Mouse (Mus musculus) thymus, adult 2 months (tissue): ENCODE results near the gene Zfp575. TPM values are rescaled to one million over a fixed set of nuclear protein-coding genes. Genes with fewer than 3 reads are reported as not detected.

Experiments used
- DNase-seq: peaks from one replicate; pipeline ENCODE4 v3.0.0; 2021
- H3K27ac ChIP-seq: fragments of 200-500 bp; 2 replicates; pipeline ENCODE4 v1.5.1; 2012; ENCODE audit warnings: low read length, control low read depth; ENCODE audit not compliant: control insufficient read depth, insufficient read depth
- H3K27me3 ChIP-seq: fragments of 200-500 bp; 2 replicates; pipeline ENCODE4 v1.6.1; 2012; ENCODE audit warnings: mild to moderate bottlenecking, low read length, moderate library complexity, mixed read lengths; ENCODE audit not compliant: control insufficient read depth, insufficient read depth
- H3K36me3 ChIP-seq: fragments of 200-500 bp; 2 replicates; pipeline ENCODE4 v1.6.1; 2012; ENCODE audit warnings: mild to moderate bottlenecking, low read length, moderate library complexity; ENCODE audit not compliant: control insufficient read depth, insufficient read depth
- H3K4me1 ChIP-seq: fragments of 200-500 bp; replicated peaks from 2 replicates; pipeline ENCODE4 v1.6.1; 2012; ENCODE audit warnings: low read length; ENCODE audit not compliant: control insufficient read depth, insufficient read depth
- H3K4me3 ChIP-seq: fragments of 200-500 bp; 2 replicates; pipeline ENCODE4 v1.5.1; 2012; ENCODE audit warnings: mild to moderate bottlenecking, low read length, control low read depth, moderate library complexity; ENCODE audit not compliant: control insufficient read depth, insufficient read depth
- CTCF ChIP-seq: fragments of 200-500 bp; IDR thresholded peaks from 2 replicates; pipeline ENCODE4 v1.5.1; 2012; ENCODE audit warnings: mild to moderate bottlenecking, control low read depth, low read length, moderate library complexity, borderline replicate concordance; ENCODE audit not compliant: control insufficient read depth, poor library complexity, insufficient read depth; ENCODE audit errors: extremely low read depth
- POLR2A ChIP-seq: fragments of 200-500 bp; IDR thresholded peaks from 2 replicates; pipeline ENCODE4 v1.6.1; 2012; ENCODE audit warnings: mild to moderate bottlenecking, low read length, control low read depth, moderate library complexity; ENCODE audit not compliant: control insufficient read depth, poor library complexity, insufficient read depth; ENCODE audit errors: extremely low read depth
- WGBS: fragments of 180-500 bp; shearing (Covaris S2); methylation state at CpG from one replicate; pipeline ENCODE4 v1.1.7; 2018; 5-methylcytosine and 5-hydroxymethylcytosine counted together
- polyA plus RNA-seq: library from polyadenylated mRNA; depleted of rRNA; stranded (reverse); fragments of >200 nt; gene quantifications from 2 replicates; pipeline ENCODE4 v1.2.3, GENCODE M21; 2012

Zfp575 gene
- polyA plus RNA-seq, 1 experiment = 0.24 TPM

- no peak for DNase-seq
Measured at GRCm38 (mm10) chr7:24551985-24552759, 35.3 kb downstream of the Zfp575 start.

DNA sequence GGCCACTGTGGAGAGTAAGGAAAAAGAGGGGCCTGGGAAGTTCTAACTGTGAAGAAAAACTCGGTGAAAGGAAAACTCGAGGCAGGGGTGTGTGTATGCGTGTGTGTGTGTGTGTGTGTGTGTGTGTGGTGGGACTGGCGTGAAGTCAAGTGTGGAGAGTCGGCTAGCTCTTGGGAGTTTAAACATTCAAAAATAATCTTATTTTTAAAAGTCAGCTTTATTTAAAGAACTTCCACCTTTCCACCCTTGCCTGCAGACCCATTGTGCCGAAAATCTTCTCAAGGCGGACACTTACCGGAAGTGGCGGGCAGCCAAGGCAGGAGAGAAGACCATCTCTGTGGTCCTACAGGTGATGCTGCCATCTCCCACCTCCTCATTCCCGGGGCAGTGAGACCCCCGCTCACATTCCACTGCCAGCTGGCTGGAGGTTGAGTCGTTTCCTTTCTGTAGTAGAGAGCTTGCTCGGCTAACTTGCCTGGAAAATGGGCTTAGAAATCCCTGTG is 39.9 kb downstream of the Zfp575 start:
- H3K27ac ChIP-seq = no peak overlapping the region
- H3K4me1 ChIP-seq = peaks cover 12% of the 10 kb centered on the region
- H3K27me3 ChIP-seq = no peaks in the 10 kb centered on the region
- TF ChIP-seq CTCF = no peak
- no peak for TF ChIP-seq POLR2A
- H3K36me3 ChIP-seq = no peaks in the 10 kb centered on the region
- peak overlapping the region; percentile 87 for H3K4me3 ChIP-seq
- 36% methylated on average over 13 of the region's 13 CpGs for WGBS
- DNase-seq = no peak

More at GRCm38 (mm10) chr7:24551985-24552759, 35.3 kb downstream of the Zfp575 start:
- no peak for TF ChIP-seq CTCF
- TF ChIP-seq POLR2A = no peak
- Histone ChIP-seq H3K4me1 (peaks cover 6% of the 10 kb centered on the region), H3K27ac (no peak overlapping the region), H3K27me3 (no peaks in the 10 kb centered on the region), H3K36me3 (no peaks in the 10 kb centered on the region), H3K4me3 (no peak overlapping the region)
- 94% methylated on average over 12 of the region's 12 CpGs for WGBS

DNA sequence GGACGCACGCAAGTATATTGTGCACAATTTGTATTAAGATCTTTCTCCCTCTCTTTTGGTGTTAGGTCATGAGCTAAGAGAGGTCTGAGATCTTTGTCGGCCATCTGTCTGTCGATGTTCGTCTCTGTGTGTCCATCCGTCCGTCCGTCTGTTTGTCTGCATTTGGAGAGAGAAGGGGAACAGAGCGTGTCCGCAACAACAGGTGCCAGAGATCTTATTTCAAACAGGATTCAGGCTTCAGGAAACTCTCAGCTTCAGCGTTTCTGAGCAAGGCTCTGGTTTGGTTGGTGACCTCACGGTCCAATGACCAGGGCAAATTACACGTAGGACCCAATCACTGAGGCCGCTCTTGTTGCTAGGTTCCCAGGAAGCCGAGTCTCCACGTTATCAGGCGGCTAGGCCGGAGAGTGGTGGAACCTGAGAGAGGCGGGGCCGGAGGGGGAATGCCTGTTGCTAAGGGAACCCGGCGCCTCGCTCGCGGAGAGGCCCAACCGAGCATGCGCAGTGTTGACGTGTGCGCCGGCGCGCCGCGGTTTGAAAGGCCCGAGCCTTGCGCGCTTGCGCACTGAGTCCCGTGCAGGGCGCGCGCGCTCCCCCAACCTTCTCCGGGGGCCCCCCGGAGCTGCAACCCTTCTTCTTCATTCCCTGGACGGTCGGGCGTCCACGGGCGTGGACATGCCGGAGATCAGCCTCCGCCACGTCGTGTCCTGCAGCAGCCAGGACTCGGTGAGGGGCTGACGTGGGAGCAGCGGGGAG is 40.6 kb downstream of the Zfp575 start:
- Histone ChIP-seq H3K27ac (no peak overlapping the region), H3K36me3 (no peaks in the 10 kb centered on the region), H3K27me3 (no peaks in the 10 kb centered on the region), H3K4me1 (peaks cover 12% of the 10 kb centered on the region), H3K4me3 (peak overlapping the region; percentile 87)
- 0 out of 2 replicates have a peak, but pooled peaks have one; percentile 59 for TF ChIP-seq CTCF
- TF ChIP-seq POLR2A = peak; percentile 29; the same call in 1 of the 2 replicates
- DNase-seq = peak; percentile 98
- WGBS = 1% methylated on average over 57 of the region's 57 CpGs

DNA sequence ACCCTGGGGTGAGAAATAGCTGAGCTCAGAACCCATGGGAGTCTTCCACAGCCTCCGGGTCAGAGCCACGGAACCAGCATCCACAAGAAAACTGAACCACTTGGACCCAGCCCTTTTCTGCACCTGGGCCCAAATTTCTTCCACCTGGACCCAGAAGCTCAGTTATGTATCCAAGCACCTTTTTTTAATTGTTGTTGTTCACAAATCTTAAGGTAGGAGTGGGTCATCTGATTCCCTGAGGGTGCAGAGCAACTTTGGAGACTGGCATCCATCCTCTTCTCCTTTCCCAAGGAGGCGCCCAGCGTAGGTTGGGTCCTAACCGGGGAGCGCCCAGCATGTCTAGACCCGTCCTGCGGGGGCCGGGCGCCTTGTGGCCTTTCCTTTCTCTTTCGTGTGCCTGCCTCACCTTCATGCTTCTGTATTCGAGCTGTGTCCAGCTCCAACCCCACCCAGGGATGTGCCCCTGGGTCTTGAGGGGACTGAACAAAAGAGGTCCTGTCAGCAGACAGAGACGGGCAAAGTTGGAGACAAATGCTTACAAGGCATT is 41.3 kb downstream of the Zfp575 start, which contains the start of the genes Pinlyp and Xrcc1:
Gene Pinlyp (minus strand): TSS at position 51 of the 547 bp plus-strand sequence.
Gene Xrcc1 (plus strand): TSS at position 222 of the 547 bp plus-strand sequence.
- H3K27ac ChIP-seq = no peak within 1 kb of the TSS; the same call in 1 of the 2 replicates
- TF ChIP-seq CTCF (no peak), POLR2A (no peak)
- WGBS = 57% methylated on average over 13 of the region's 13 CpGs
- H3K27me3 ChIP-seq = no peaks in the 10 kb centered on the region
- H3K4me3 ChIP-seq = peak within 1 kb of the TSS; percentile 87
- peaks cover 12% of the 10 kb centered on the region for H3K4me1 ChIP-seq
- peak; percentile 16 for DNase-seq
- no peaks in the 10 kb centered on the region for H3K36me3 ChIP-seq

DNA sequence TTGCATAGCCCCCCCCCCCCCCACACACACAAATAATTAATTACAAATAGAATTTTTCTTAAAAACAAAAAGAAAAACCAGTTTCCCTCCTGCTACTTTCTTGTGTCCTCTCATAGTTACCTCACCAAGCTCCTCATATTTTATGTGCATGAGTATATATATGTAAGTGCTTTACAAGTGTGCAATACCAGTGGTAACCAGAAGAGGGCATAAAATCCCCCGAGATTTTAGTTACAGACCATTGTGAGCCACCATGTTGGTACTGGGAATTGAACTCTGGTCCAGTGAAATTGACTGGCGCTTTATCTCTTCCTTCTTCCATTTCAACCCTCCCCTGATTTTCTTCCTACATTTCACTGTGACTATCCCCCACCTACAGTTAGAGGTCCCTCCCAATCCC is 42.9 kb downstream of the Zfp575 start:
- 88% methylated on average over 2 of the region's 2 CpGs for WGBS
- H3K27me3 ChIP-seq = no peaks in the 10 kb centered on the region

GRCm38 (mm10) chr7:24539686-24540085 is 47.8 kb downstream of the Zfp575 start:
- H3K4me1 ChIP-seq = no peaks in the 10 kb centered on the region
- WGBS = 95% methylated on average over 4 of the region's 4 CpGs
- no peaks in the 10 kb centered on the region for H3K27me3 ChIP-seq
- no peak for DNase-seq
- no peak overlapping the region for H3K27ac ChIP-seq
- no peaks in the 10 kb centered on the region for H3K36me3 ChIP-seq
- H3K4me3 ChIP-seq = no peak overlapping the region
- TF ChIP-seq POLR2A = no peak
- TF ChIP-seq CTCF = no peak

More for the DNA sequence above, 42.9 kb downstream of the Zfp575 start:
- no peak overlapping the region for H3K27ac ChIP-seq
- no peak for DNase-seq
- H3K36me3 ChIP-seq = no peaks in the 10 kb centered on the region
- peaks cover 12% of the 10 kb centered on the region for H3K4me1 ChIP-seq
- no peak for TF ChIP-seq POLR2A
- no peak for TF ChIP-seq CTCF
- H3K4me3 ChIP-seq = no peak overlapping the region
